Mouse (Mus musculus) spleen, adult 2 months (tissue): ENCODE results near the gene Ktn1. TPM values are rescaled to one million over a fixed set of nuclear protein-coding genes. Genes with fewer than 3 reads are reported as not detected.

Experiments
- DNase-seq, 2 experiments: peaks; one replicate each; pipeline versions ENCODE4 v3.0.0 to v3.0.0-alpha.2; 2012 to 2021; ENCODE audit warnings: low spot score in 2 of 2, low read depth in 1 of 2
- H3K27ac ChIP-seq: fragments of 200-500 bp; 2 replicates; pipeline ENCODE4 v1.5.1; 2012; ENCODE audit warnings: low read length, inconsistent platforms; ENCODE audit not compliant: insufficient read depth
- H3K27me3 ChIP-seq: fragments of 200-500 bp; 2 replicates; pipeline ENCODE4 v1.6.1; 2012; ENCODE audit warnings: mild to moderate bottlenecking, moderate library complexity, low read length, inconsistent platforms; ENCODE audit not compliant: control insufficient read depth, insufficient read depth
- H3K36me3 ChIP-seq: fragments of 200-500 bp; 2 replicates; pipeline ENCODE4 v1.6.1; 2012; ENCODE audit warnings: mild to moderate bottlenecking, low read length, inconsistent platforms; ENCODE audit not compliant: control insufficient read depth, insufficient read depth
- H3K4me1 ChIP-seq: fragments of 200-500 bp; 2 replicates; pipeline ENCODE4 v1.6.1; 2011; ENCODE audit warnings: inconsistent platforms; ENCODE audit not compliant: control insufficient read depth, insufficient read depth, insufficient read length
- H3K4me3 ChIP-seq: fragments of 200-500 bp; 2 replicates; pipeline ENCODE4 v1.5.1; 2011; ENCODE audit warnings: mild to moderate bottlenecking, inconsistent platforms; ENCODE audit not compliant: insufficient read depth, insufficient read length; ENCODE audit errors: extremely low read depth
- CTCF ChIP-seq: fragments of 200-500 bp; IDR thresholded peaks from 2 replicates; pipeline ENCODE4 v1.5.1; 2011; ENCODE audit warnings: mild to moderate bottlenecking, inconsistent platforms; ENCODE audit not compliant: insufficient read depth, insufficient read length, insufficient replicate concordance; ENCODE audit errors: extremely low read depth
- POLR2A ChIP-seq: fragments of 200-500 bp; IDR thresholded peaks from 2 replicates; pipeline ENCODE4 v1.6.1; 2011; ENCODE audit warnings: low read depth, low read length, inconsistent platforms
- WGBS: fragments of 180-500 bp; shearing (Covaris S2); methylation state at CpG from one replicate; pipeline ENCODE4 v1.1.7; 2018; 5-methylcytosine and 5-hydroxymethylcytosine counted together
- polyA plus RNA-seq: library from polyadenylated mRNA; depleted of rRNA; stranded (reverse); fragments of >200 nt; gene quantifications from 2 replicates; pipeline ENCODE4 v1.2.3, GENCODE M21; 2012

Ktn1 gene
- polyA plus RNA-seq, 1 experiment: 4.7 TPM

- H3K36me3 ChIP-seq: no peaks in the 10 kb centered on the region
- no peak overlapping the region for H3K4me3 ChIP-seq
- no peaks in the 10 kb centered on the region for H3K27me3 ChIP-seq
- no peak for DNase-seq
- H3K27ac ChIP-seq: 0 out of 2 replicates have a peak overlapping the region, but pooled peaks have one; percentile 37
- TF ChIP-seq CTCF (no peak), POLR2A (no peak)
- H3K4me1 ChIP-seq: peaks cover 17% of the 10 kb centered on the region
- 75% methylated on average over 5 of the region's 5 CpGs for WGBS
These were observed 20.9 kb upstream of the Ktn1 start for GRCm38 (mm10) chr14:47627360-47627759.

- no peak for DNase-seq
- 93% methylated on average over 1 of the region's 1 CpGs for WGBS
- no peak for TF ChIP-seq CTCF
- TF ChIP-seq POLR2A: no peak
These were observed 15.8 kb upstream of the Ktn1 start for GRCm38 (mm10) chr14:47632419-47632818.

DNA sequence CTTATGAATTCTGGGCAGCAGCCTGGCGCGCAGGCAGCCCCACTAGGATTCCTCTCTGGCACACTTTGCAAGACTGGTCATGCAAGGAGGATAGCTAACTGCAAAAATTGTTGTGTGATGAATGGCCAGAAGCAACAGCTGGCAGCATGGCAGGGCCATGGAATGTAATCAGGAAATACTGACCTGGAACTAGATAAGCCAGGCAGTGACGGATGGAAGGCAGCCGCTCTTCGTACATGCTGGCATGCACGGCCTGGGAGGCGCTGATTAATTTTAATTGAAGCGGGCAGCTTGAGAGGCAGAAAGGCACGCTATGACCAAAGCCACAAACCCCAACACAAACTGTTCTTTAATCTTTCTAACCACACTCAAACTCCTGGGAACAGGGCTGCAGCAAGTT, 13.8 kb upstream of the Ktn1 start:
- 46% methylated on average over 9 of the region's 9 CpGs for WGBS
- TF ChIP-seq CTCF (no peak), POLR2A (no peak)
- DNase-seq: no peak
- H3K27ac ChIP-seq: no peak overlapping the region
- no peaks in the 10 kb centered on the region for H3K4me1 ChIP-seq
- H3K4me3 ChIP-seq: no peak overlapping the region
- no peaks in the 10 kb centered on the region for H3K36me3 ChIP-seq
- H3K27me3 ChIP-seq: no peaks in the 10 kb centered on the region

More at GRCm38 (mm10) chr14:47632419-47632818, 15.8 kb upstream of the Ktn1 start:
- H3K27me3 ChIP-seq: no peaks in the 10 kb centered on the region
- no peaks in the 10 kb centered on the region for H3K4me1 ChIP-seq
- H3K27ac ChIP-seq: no peak overlapping the region
- no peaks in the 10 kb centered on the region for H3K36me3 ChIP-seq
- H3K4me3 ChIP-seq: no peak overlapping the region

DNA sequence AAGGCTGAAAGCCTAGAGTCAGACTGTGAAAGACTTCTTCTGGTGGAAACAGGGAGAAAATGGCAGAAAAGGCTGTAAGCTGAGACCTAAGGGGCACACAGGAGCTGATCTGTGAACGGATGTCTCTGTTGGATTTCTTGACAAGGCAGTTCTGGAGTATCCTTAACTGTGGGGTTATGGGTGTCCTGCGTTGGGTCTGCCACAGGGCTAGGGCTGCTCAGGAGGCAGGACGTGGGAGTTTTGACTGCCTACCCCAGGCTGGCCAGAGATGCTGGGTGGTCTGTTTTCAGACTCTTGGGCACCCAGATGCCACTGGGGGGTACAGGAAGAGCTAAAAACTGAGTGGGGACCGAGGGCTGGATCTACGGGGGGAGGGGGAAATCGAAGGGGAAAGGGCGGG, 13.4 kb upstream of the Ktn1 start:
- WGBS: 80% methylated on average over 7 of the region's 7 CpGs

DNA sequence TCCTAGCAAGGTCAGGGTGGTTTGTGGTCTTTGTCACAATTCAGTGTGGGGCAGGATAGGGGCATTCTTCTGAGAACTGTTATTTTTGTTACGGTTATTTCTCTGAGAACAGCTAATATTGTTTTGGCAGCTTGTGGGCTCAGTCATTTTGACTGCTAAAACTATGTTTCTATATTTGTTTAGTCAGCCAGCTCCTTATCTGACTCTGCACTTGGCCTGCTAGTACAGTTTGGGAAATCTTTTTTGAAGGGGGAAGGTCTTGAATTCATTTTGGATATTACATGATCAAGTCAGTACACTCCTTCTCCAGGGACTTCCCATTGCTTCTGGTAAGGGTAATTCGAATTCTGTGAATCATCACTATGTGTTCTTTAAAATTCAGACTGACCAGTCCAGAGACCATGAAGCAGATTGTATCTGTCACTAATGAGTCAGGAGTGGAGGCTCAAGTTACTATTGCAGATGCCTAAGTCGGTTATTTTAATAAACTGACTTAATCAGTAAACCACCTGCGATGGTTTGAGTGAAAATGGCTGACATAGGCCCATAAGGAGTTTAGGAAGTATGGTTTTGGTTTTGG, 9.8 kb upstream of the Ktn1 start:
- no peaks in the 10 kb centered on the region for H3K27me3 ChIP-seq
- TF ChIP-seq POLR2A: no peak
- TF ChIP-seq CTCF: no peak
- H3K27ac ChIP-seq: no peak overlapping the region
- no peak for DNase-seq
- H3K36me3 ChIP-seq: no peaks in the 10 kb centered on the region
- H3K4me1 ChIP-seq: no peaks in the 10 kb centered on the region
- WGBS: 75% methylated on average over 4 of the region's 4 CpGs
- H3K4me3 ChIP-seq: no peak overlapping the region

More for the DNA sequence above, 13.4 kb upstream of the Ktn1 start:
- Histone ChIP-seq H3K27ac (no peak overlapping the region), H3K27me3 (no peaks in the 10 kb centered on the region), H3K4me3 (no peak overlapping the region), H3K4me1 (no peaks in the 10 kb centered on the region), H3K36me3 (no peaks in the 10 kb centered on the region)
- no peak for TF ChIP-seq POLR2A
- TF ChIP-seq CTCF: no peak
- no peak for DNase-seq

GRCm38 (mm10) chr14:47645620-47646019, 2.6 kb upstream of the Ktn1 start:
- Histone ChIP-seq H3K4me3 (no peak overlapping the region), H3K27ac (no peak overlapping the region), H3K36me3 (no peaks in the 10 kb centered on the region), H3K27me3 (no peaks in the 10 kb centered on the region), H3K4me1 (no peaks in the 10 kb centered on the region; the same call in none of the 2 replicates)
- no peak for DNase-seq
- TF ChIP-seq CTCF (no peak), POLR2A (no peak)
- WGBS: 82% methylated on average over 7 of the region's 7 CpGs

DNA sequence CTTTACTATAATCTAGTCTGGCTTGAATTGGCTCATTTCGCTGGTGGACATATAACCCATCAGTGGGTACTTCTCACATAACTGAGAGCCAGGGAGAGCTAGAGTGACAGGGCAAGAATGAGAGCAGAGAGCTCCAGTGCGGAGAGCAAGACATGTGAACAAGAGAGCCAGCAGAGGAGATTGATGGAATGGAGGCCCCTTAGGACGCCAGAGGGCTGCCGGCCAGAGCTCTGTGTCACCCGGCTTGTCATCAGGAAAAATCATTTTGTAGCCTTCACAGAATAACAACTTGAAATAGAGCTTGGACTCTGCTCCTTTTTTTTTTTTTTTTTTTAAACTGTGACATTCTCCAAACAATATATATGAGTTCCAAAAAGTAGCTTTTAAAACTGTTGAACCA, 2.0 kb upstream of the Ktn1 start:
- Histone ChIP-seq H3K36me3 (no peaks in the 10 kb centered on the region), H3K27me3 (no peaks in the 10 kb centered on the region), H3K27ac (no peak overlapping the region), H3K4me1 (no peaks in the 10 kb centered on the region; the same call in none of the 2 replicates), H3K4me3 (no peak overlapping the region)
- TF ChIP-seq POLR2A (no peak), CTCF (no peak)
- 91% methylated on average over 5 of the region's 5 CpGs for WGBS
- DNase-seq: no peak
